Mouse (Mus musculus) ES-Bruce4 (cell line): ENCODE measurements around the gene Svop. TPM values are rescaled to one million over a fixed set of nuclear protein-coding genes. Genes with fewer than 3 reads are reported as not detected.

Source experiments
- H3K27ac ChIP-seq: 2 replicates; pipeline ENCODE4 v1.5.1; 2012; ENCODE audit warnings: low read length, inconsistent platforms; ENCODE audit not compliant: insufficient read depth
- H3K27me3 ChIP-seq: 2 replicates; pipeline ENCODE4 v1.6.1; 2012; ENCODE audit warnings: mild to moderate bottlenecking, low read length, inconsistent platforms; ENCODE audit not compliant: control insufficient read depth, poor library complexity, insufficient read depth, severe bottlenecking
- H3K36me3 ChIP-seq: 2 replicates; pipeline ENCODE4 v1.6.1; 2012; ENCODE audit warnings: inconsistent platforms, mild to moderate bottlenecking, low read length, moderate library complexity; ENCODE audit not compliant: control insufficient read depth, poor library complexity, insufficient read depth, severe bottlenecking
- H3K4me1 ChIP-seq: one replicate; pipeline ENCODE4 v1.8.1; 2011; ENCODE audit warnings: low read length; ENCODE audit not compliant: control insufficient read depth, insufficient read depth
- H3K4me3 ChIP-seq: 2 replicates; pipeline ENCODE4 v1.5.1; 2011; ENCODE audit warnings: low read depth, mild to moderate bottlenecking, low read length
- H3K9ac ChIP-seq: 2 replicates; pipeline ENCODE4 v1.6.1; 2012; ENCODE audit warnings: low read depth, mild to moderate bottlenecking, inconsistent platforms; ENCODE audit not compliant: poor library complexity, severe bottlenecking
- H3K9me3 ChIP-seq: replicated peaks from 2 replicates; pipeline ENCODE4 v1.6.1; 2012; ENCODE audit warnings: mild to moderate bottlenecking, low read length, inconsistent platforms; ENCODE audit not compliant: control insufficient read depth, poor library complexity, insufficient read depth, severe bottlenecking
- CTCF ChIP-seq: IDR thresholded peaks from one replicate; pipeline ENCODE4 v1.8.1; 2011; ENCODE audit warnings: low read depth, low read length
- EP300 ChIP-seq: IDR thresholded peaks from 2 replicates; pipeline ENCODE4 v1.6.1; 2011; ENCODE audit warnings: low read depth, low read length; ENCODE audit not compliant: insufficient read depth
- POLR2A ChIP-seq: IDR thresholded peaks from one replicate; pipeline ENCODE4 v1.8.1; 2011; ENCODE audit warnings: low read length; ENCODE audit not compliant: insufficient read depth
- polyA plus RNA-seq: library from polyadenylated mRNA; stranded (reverse); fragments of >200 nt; gene quantifications from 2 replicates; pipeline ENCODE4 v1.2.4, GENCODE M21; 2011; ENCODE audit warnings: low read depth; ENCODE audit not compliant: missing spikeins, insufficient read depth, insufficient read length

Svop gene
- polyA plus RNA-seq, 1 experiment: 11.0 TPM

DNA sequence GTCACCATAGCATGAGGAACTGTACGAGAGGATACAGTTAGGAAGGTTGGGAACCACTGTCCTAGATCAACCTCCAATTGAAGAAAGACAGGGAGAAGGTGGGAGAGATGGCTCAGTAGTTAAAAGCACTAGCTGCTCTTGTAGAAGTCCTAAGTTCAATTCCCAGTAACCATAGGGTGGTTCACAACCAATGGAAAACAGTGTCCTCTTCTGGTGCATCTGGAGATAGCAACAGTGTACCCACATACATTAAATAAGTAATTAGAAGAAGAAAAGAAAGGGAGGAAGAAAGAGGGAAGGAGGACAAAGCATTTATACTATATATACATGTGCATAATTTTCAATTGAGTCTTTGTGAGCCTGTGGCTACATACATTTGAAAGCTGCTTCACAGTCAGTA is 46.2 kb downstream of the Svop start:
- Histone ChIP-seq H3K27me3 (no peaks in the 10 kb centered on the region), H3K9me3 (no peaks in the 10 kb centered on the region), H3K36me3 (no peaks in the 10 kb centered on the region), H3K27ac (no peak overlapping the region), H3K4me3 (no peak overlapping the region), H3K4me1 (no peaks in the 10 kb centered on the region), H3K9ac (no peak overlapping the region)
- TF ChIP-seq POLR2A (no peak), CTCF (no peak), EP300 (no peak)

GRCm38 (mm10) chr5:114043800-114044199 is 47.6 kb downstream of the Svop start:
- Histone ChIP-seq H3K4me3 (no peak overlapping the region), H3K36me3 (no peaks in the 10 kb centered on the region), H3K9ac (no peak overlapping the region), H3K27ac (no peak overlapping the region), H3K27me3 (no peaks in the 10 kb centered on the region), H3K4me1 (no peaks in the 10 kb centered on the region), H3K9me3 (no peaks in the 10 kb centered on the region)
- no peak for TF ChIP-seq CTCF
- TF ChIP-seq POLR2A: no peak
- no peak for TF ChIP-seq EP300

DNA sequence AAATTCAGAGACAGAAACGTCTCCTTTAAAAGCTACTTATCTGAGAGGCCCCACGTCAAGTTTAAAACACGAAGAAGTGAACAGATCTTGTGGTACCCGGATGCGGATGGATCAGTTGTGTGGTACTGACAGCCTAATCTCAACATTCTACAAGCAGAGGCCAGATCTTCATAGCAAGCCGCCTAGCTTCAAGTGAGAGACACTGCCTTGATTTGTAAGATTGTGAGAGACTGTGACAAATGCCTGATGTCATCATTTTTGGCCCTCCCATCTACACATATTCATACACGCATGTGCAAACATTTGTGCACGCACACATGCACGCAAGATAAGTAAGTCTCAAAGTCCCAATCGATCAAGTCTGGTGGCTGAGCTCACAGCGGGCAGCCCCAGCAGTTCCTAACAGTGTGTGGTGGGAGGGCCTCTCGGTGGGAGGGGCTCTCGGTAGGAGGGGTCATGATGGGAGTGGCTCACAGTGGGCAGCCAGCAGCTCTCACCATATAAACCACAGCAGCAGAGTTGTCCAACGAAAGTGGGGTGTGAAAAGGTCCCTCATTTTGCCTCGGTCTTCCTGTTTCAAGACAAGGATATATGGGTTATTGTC is 49.9 kb downstream of the Svop start:
- H3K27ac ChIP-seq: no peak overlapping the region
- H3K9me3 ChIP-seq: no peaks in the 10 kb centered on the region
- H3K4me1 ChIP-seq: no peaks in the 10 kb centered on the region
- no peak overlapping the region for H3K4me3 ChIP-seq
- no peaks in the 10 kb centered on the region for H3K27me3 ChIP-seq
- no peaks in the 10 kb centered on the region for H3K36me3 ChIP-seq
- H3K9ac ChIP-seq: no peak overlapping the region
- TF ChIP-seq CTCF: no peak
- TF ChIP-seq EP300: no peak
- no peak for TF ChIP-seq POLR2A

- Histone ChIP-seq H3K4me1 (no peaks in the 10 kb centered on the region), H3K27ac (no peak overlapping the region), H3K9me3 (no peaks in the 10 kb centered on the region), H3K9ac (no peak overlapping the region), H3K36me3 (no peaks in the 10 kb centered on the region), H3K4me3 (no peak overlapping the region), H3K27me3 (no peaks in the 10 kb centered on the region)
- TF ChIP-seq EP300 (no peak), CTCF (no peak), POLR2A (no peak)
Measured at GRCm38 (mm10) chr5:114040911-114041310, 50.5 kb downstream of the Svop start.

DNA sequence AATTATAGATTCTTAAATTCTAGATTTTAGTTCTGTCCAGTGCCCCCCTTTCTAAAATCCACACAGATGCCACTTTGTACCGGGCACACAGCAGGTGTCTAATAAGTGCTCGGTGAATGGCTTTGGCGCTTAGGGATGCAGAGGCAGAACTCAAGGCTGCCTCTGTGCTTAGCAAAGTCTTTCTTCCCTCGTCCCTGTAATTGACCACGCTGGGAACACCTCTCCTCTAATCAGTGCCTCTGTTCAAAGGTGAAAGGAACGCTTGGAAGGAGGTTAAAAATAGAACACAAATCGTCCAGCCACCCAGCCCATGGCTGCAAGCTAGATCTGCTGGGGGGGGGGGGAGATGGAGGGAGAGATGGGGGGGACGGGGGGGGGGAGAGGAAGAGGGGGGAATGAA is 50.9 kb downstream of the Svop start:
- Histone ChIP-seq H3K9me3 (no peaks in the 10 kb centered on the region), H3K4me3 (no peak overlapping the region), H3K27ac (no peak overlapping the region), H3K36me3 (no peaks in the 10 kb centered on the region), H3K9ac (no peak overlapping the region), H3K4me1 (no peaks in the 10 kb centered on the region), H3K27me3 (no peaks in the 10 kb centered on the region)
- no peak for TF ChIP-seq CTCF
- TF ChIP-seq POLR2A: no peak
- TF ChIP-seq EP300: no peak

DNA sequence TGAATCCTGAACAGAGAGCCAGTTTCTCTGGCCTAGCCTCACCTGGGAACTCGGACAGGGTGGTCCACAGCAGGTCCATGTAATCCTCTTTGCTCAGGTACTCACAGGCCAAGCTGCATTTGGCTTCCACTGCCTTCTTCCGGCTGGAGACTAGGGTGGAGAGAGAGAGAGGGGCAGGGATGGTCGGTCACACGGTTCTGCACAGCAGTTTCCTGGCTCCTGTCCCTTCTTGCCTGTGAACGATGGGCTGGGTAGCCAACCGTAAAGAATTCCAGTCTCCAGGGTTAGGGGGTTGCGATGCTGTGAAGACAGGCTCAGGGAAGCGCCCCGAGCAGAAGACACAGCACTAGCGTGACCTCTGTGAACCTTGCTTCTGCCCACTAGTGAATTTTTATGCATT is 56.3 kb downstream of the Svop start:
- Histone ChIP-seq H3K36me3 (no peaks in the 10 kb centered on the region), H3K9me3 (no peaks in the 10 kb centered on the region)

More for the DNA sequence above, 56.3 kb downstream of the Svop start:
- Histone ChIP-seq H3K4me3 (no peak overlapping the region), H3K27me3 (no peaks in the 10 kb centered on the region), H3K9ac (no peak overlapping the region), H3K27ac (no peak overlapping the region), H3K4me1 (peaks cover under 1% of the 10 kb centered on the region)
- TF ChIP-seq CTCF: no peak
- TF ChIP-seq EP300: no peak
- TF ChIP-seq POLR2A: no peak
